Mouse (Mus musculus): ENCODE results near the gene Phf3. TPM values are rescaled to one million over a fixed set of nuclear protein-coding genes. Genes with fewer than 3 reads are reported as not detected.

Phf3 gene
- polyA plus RNA-seq, 1 experiment from 2014 or later, result 48.1 TPM

DNA sequence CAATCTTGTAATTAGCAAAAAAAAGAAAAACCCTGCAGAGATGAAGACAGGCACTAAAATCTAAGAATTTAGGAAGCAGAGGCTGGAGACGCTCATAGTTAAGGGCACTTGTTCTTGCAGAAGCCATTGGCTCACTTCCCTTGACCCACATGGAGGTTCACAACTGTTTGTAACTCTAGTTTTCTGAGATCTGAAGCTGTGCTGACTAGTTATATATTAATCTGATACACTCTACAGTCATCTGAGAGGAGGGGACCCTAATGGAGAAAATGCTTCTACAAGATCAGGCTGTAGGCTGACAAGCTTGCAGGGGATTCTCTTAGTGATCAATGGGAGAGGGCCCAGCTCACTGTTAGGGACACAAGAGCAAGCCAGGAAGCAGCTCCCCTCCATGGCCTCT, 58.1 kb downstream of the Phf3 start:
- Histone ChIP-seq H3K27me3 (no peaks in the 10 kb centered on the region), H3K36me3 (peaks cover 66% of the 10 kb centered on the region), H3K9ac (no peak overlapping the region), H3K4me2 (no peak overlapping the region), H3K27ac (no peak overlapping the region), H3K4me3 (no peak overlapping the region), H3K4me1 (no peaks in the 10 kb centered on the region), H3K9me3 (no peaks in the 10 kb centered on the region)
- no peak for ATAC-seq (ENCODE audit: insufficient number of reproducible peaks, insufficient read depth, low FRiP score, low TSS enrichment, low read depth)
- WGBS, result 98% methylated on average over 1 of the region's 1 CpGs

DNA sequence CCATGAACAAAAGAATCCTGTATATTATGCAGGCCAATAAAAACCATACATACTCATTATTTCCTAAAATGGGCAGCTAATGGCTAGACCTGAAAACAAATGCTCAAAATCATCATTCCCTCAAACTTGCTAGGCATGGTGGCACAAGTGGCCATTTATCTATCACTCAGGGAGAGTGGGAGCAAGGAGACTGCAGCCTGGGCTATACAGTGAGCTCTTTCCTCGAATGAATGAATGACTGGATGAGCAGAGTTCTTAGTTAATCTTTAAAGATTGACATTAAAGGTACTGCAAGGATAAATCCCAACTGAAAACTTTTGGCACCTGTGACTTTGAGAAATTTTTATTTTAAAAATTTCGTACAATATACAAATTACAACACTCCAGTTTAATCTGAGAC, 58.7 kb downstream of the Phf3 start:
- H3K4me2 ChIP-seq, result no peak overlapping the region
- H3K9me3 ChIP-seq, result no peaks in the 10 kb centered on the region
- peaks cover 66% of the 10 kb centered on the region for H3K36me3 ChIP-seq
- ATAC-seq (ENCODE audit: insufficient number of reproducible peaks, insufficient read depth, low FRiP score, low TSS enrichment, low read depth), result no peak
- H3K27ac ChIP-seq, result no peak overlapping the region
- no peaks in the 10 kb centered on the region for H3K27me3 ChIP-seq
- no peak overlapping the region for H3K9ac ChIP-seq
- WGBS, result 93% methylated on average over 2 of the region's 2 CpGs
- no peak overlapping the region for H3K4me3 ChIP-seq
- H3K4me1 ChIP-seq, result no peaks in the 10 kb centered on the region

DNA sequence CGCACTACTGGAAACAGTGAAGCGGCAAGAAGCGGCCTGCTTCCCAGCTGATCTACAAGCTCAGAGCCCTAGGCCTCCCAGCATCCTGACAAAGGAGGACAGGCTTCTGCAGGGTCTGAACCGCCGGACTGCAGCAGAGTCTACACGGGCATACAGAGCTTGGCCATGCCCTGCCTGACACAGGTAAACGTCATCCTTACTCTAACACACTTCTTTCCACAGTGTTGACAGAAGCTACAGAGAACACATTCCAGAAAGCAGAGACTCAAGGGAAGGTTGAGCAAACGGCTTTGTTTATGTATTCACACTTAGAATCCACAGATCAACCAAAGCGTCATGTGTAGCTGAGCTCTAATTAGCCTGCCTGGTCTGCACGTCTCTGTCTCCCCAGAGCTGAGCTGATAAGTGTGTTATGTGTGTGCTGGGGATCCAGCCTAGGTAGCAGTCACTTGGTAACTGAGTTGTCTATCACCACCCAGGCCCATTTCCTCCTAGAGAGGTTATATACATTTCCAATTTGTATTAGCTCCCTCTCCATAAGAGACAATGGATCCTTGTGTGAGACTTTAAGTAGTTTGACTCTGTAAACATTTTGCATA, 65.5 kb downstream of the Phf3 start:
- no peak for ATAC-seq (ENCODE audit: insufficient number of reproducible peaks, insufficient read depth, low FRiP score, low TSS enrichment, low read depth)
- H3K4me1 ChIP-seq, result no peaks in the 10 kb centered on the region
- peaks cover 78% of the 10 kb centered on the region for H3K36me3 ChIP-seq
- no peak overlapping the region for H3K4me2 ChIP-seq
- H3K27me3 ChIP-seq, result no peaks in the 10 kb centered on the region
- no peaks in the 10 kb centered on the region for H3K9me3 ChIP-seq
- no peak overlapping the region for H3K4me3 ChIP-seq
- no peak overlapping the region for H3K27ac ChIP-seq
- 93% methylated on average over 10 of the region's 10 CpGs for WGBS
- H3K9ac ChIP-seq, result no peak overlapping the region

DNA sequence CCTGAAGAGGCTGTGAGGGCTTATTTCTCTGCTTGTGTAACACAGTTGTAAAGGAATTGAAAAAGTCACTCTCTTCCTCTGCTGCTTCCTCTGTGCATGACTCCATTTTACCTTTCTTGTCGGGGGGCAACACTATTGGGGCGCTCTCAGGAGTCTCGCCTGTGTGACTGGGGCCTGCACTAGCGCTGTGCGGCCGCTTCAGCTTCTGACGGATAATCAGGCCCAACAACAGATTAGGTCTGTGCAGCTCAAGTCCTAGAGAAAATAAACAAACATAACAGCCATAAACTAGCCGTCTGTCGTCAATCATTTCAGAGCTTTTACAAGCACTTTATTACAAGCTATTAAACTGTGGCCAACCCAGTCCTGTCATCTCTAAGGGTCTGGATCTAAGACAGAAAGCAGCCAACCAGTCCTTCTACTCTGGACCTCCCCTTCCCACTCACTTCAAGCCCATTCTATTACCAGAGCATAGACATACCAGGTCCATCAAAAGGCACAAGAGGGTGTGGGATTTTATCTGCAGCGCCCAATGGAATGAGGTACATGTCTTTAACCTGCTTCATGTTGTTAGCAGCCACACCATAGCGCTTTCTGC, 67.9 kb downstream of the Phf3 start:
- Histone ChIP-seq H3K27me3 (no peaks in the 10 kb centered on the region), H3K36me3 (peaks cover 66% of the 10 kb centered on the region), H3K9me3 (no peaks in the 10 kb centered on the region), H3K4me1 (no peaks in the 10 kb centered on the region), H3K4me3 (no peak overlapping the region), H3K9ac (no peak overlapping the region), H3K27ac (no peak overlapping the region), H3K4me2 (no peak overlapping the region)
- WGBS, result 94% methylated on average over 11 of the region's 11 CpGs
- ATAC-seq (ENCODE audit: insufficient number of reproducible peaks, insufficient read depth, low FRiP score, low TSS enrichment, low read depth), result no peak

DNA sequence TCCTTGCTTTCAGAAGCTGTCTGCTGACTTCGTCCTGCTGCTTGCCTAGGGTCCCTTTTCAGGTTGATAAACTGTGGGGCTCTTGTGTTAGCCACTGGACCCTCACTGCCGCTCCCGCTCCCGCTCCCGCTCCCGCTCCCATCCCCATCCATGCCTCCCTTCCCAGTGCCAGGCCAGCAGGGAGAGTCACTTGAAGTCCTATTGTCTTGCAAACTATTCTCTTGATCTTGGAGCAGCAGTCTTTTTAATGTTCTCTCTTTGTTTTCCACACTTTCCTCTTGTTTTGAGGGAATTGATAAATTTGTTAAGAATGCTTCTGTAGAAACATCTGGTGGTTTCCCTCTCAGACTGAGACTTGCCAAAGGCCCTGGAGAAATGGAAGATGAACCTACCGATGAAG, 68.8 kb downstream of the Phf3 start:
- H3K4me3 ChIP-seq, result no peak overlapping the region
- WGBS, result 88% methylated on average over 7 of the region's 7 CpGs
- H3K27me3 ChIP-seq, result no peaks in the 10 kb centered on the region
- H3K4me2 ChIP-seq, result no peak overlapping the region
- no peak for ATAC-seq (ENCODE audit: insufficient number of reproducible peaks, insufficient read depth, low FRiP score, low TSS enrichment, low read depth)
- no peak overlapping the region for H3K9ac ChIP-seq
- H3K4me1 ChIP-seq, result no peaks in the 10 kb centered on the region
- no peak overlapping the region for H3K27ac ChIP-seq
- no peaks in the 10 kb centered on the region for H3K9me3 ChIP-seq
- H3K36me3 ChIP-seq, result peaks cover 57% of the 10 kb centered on the region

DNA sequence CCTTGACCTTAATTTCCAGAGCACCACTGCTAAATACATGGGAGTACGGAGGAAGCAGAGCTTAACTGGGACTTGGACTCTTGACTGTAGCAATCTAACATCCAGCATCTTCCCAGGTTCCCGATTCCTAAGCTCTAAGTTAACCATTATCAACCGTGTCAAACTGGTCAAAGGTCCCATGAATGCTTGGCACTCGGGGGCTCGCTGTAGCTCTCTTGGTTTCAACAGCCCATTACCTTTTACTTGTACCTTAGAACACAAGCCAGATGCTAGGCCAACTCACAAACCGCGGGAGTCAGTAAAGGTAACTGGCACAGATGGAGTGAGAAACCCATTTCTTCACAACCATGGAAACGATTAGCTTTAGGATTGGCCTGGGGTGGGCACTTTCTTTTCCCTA, 71.8 kb downstream of the Phf3 start:
- no peak for ATAC-seq (ENCODE audit: insufficient number of reproducible peaks, insufficient read depth, low FRiP score, low TSS enrichment, low read depth)
- Histone ChIP-seq H3K27ac (no peak overlapping the region), H3K36me3 (peaks cover 36% of the 10 kb centered on the region), H3K4me2 (no peak overlapping the region), H3K9ac (no peak overlapping the region), H3K9me3 (no peaks in the 10 kb centered on the region), H3K4me1 (no peaks in the 10 kb centered on the region), H3K4me3 (no peak overlapping the region), H3K27me3 (no peaks in the 10 kb centered on the region)
- WGBS, result 92% methylated on average over 8 of the region's 8 CpGs

DNA sequence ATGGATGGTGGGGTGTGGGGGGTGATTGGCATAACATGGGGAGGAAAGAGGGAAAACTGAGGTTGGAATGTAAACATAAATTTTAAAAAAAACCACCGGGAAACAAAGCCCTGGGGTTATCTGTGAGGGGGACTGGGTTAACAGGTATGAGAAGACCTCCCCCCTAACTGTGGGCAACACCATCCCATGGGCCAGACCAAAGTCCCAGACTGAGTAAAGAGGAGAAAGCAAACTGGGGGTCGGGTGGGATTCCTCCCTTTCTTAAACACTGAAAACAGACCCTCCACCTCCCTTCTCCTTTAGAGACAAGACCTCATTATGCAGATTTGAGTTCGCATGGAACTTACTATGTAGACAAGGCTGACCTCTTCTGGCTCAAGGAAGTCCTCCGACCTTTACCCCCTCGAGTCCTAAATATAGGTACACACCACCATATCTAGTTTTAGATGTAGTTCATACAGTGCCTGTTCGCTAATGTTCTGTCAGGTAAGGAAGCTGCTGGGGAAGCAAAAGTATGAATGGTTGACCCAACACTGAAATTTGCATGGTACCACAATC, 74.4 kb downstream of the Phf3 start:
- H3K4me3 ChIP-seq, result no peak overlapping the region
- ATAC-seq (ENCODE audit: insufficient number of reproducible peaks, insufficient read depth, low FRiP score, low TSS enrichment, low read depth), result no peak

DNA sequence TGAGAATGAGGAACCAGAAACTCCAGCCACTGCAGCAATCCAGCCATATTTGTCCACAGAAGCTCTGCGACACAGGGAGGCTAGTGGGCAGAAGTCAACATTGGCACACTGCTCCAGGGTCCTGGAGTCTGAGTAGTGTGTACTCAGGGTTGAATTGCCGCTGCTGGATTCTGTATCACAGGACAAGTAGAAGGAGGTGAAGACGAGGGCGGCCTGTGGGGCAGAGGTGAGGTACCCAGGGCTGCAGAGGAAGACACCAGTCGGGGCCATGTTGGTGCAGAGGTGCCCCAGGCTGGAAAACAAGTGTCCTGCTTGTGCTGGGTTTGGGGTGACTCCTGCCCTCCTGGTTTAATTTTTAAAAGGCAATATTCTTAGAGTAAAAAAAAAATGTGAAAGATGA, 79.1 kb downstream of the Phf3 start:
- WGBS, result 84% methylated on average over 5 of the region's 5 CpGs
- H3K9ac ChIP-seq, result no peak overlapping the region
- no peak overlapping the region for H3K27ac ChIP-seq
- H3K4me1 ChIP-seq, result peaks cover 14% of the 10 kb centered on the region; the same call in 1 of the 2 replicates
- no peaks in the 10 kb centered on the region for H3K27me3 ChIP-seq
- no peak overlapping the region for H3K4me2 ChIP-seq
- no peak overlapping the region for H3K4me3 ChIP-seq
- no peaks in the 10 kb centered on the region for H3K9me3 ChIP-seq
- ATAC-seq (ENCODE audit: insufficient number of reproducible peaks, insufficient read depth, low FRiP score, low TSS enrichment, low read depth), result no peak
- no peaks in the 10 kb centered on the region for H3K36me3 ChIP-seq

More for the DNA sequence above, 74.4 kb downstream of the Phf3 start:
- Histone ChIP-seq H3K27me3 (no peaks in the 10 kb centered on the region), H3K4me2 (no peak overlapping the region), H3K36me3 (peaks cover 17% of the 10 kb centered on the region), H3K27ac (no peak overlapping the region), H3K9ac (no peak overlapping the region), H3K4me1 (no peaks in the 10 kb centered on the region), H3K9me3 (no peaks in the 10 kb centered on the region)
- WGBS, result 76% methylated on average over 6 of the region's 6 CpGs

DNA sequence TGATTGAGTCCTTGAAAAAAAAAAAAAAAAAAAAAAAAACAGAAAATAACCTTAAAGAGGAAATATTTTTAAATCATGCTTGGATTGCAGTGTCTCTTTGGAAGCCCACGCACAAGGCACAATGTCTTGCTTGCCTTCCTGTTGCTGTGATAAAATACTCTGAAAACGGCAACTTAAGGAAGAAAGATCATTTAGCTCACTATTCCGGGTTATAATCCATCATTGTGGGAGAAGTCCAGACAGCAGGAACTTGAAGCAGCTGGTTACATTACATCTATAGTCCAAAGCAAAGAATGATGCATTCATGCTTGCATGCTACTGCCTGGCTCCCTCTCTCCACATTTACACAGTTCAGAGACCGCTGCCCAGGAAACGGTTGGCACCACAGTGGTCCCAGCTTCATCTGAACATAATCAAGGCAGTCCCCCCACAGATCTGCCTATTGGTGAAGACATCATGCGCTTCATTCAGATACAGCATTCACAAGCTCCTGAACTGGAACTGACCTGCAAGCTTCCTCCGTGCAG, 80.3 kb downstream of the Phf3 start:
- WGBS, result 85% methylated on average over 7 of the region's 7 CpGs
- H3K4me2 ChIP-seq, result no peak overlapping the region
- H3K4me1 ChIP-seq, result peaks cover 14% of the 10 kb centered on the region; the same call in 1 of the 2 replicates
- no peaks in the 10 kb centered on the region for H3K9me3 ChIP-seq
- no peaks in the 10 kb centered on the region for H3K27me3 ChIP-seq
- H3K36me3 ChIP-seq, result no peaks in the 10 kb centered on the region
- H3K4me3 ChIP-seq, result no peak overlapping the region
- no peak overlapping the region for H3K27ac ChIP-seq
- no peak for ATAC-seq (ENCODE audit: insufficient number of reproducible peaks, insufficient read depth, low FRiP score, low TSS enrichment, low read depth)
- H3K9ac ChIP-seq, result no peak overlapping the region

DNA sequence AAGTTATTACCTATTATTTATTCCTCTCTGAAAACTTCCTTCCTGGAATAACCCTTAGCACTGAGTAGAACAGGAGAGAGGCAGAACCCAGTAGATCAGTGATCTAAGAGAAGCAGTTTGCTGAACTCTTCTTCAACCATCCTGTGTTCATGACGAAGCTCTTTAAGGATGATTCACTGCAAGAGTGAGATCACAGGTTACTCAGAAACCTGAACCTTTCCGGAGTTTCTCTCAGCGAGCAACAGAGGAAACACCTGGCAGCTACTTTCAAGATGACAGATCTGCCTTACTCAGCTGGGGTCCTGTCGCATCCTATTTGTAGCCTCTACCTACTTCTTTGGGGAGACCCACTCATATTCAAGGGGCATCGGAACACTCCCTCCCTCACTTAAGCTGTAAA, 80.8 kb downstream of the Phf3 start:
- Histone ChIP-seq H3K4me3 (no peak overlapping the region), H3K4me1 (peaks cover 14% of the 10 kb centered on the region; the same call in 1 of the 2 replicates), H3K27me3 (no peaks in the 10 kb centered on the region), H3K9ac (no peak overlapping the region), H3K9me3 (no peaks in the 10 kb centered on the region), H3K36me3 (no peaks in the 10 kb centered on the region), H3K4me2 (no peak overlapping the region), H3K27ac (no peak overlapping the region)
- ATAC-seq (ENCODE audit: insufficient number of reproducible peaks, insufficient read depth, low FRiP score, low TSS enrichment, low read depth), result no peak
- WGBS, result 55% methylated on average over 5 of the region's 5 CpGs

DNA sequence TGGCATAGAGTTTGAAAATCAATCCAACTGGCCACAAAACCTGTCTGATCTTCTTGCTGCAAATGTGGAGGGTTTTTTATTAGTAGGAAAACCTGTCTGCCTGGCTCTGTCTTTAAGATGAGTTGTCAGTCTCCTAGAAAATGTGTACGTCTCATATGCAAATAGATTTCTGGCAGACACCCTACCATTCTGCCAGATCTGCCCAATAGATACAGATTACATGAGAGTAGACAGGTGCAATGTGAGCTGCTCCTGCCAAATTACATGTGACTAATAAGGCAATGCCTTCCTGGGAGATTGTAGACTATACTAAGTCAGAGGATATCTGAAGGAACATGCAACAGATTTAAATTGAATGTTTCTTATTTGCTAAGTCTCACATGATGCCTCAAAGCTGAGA, 83.5 kb downstream of the Phf3 start:
- Histone ChIP-seq H3K27ac (no peak overlapping the region), H3K4me1 (peaks cover 14% of the 10 kb centered on the region; the same call in 1 of the 2 replicates), H3K4me2 (no peak overlapping the region), H3K36me3 (no peaks in the 10 kb centered on the region), H3K9me3 (no peaks in the 10 kb centered on the region), H3K9ac (no peak overlapping the region), H3K27me3 (no peaks in the 10 kb centered on the region), H3K4me3 (no peak overlapping the region)
- ATAC-seq (ENCODE audit: insufficient number of reproducible peaks, insufficient read depth, low FRiP score, low TSS enrichment, low read depth), result no peak
- 74% methylated on average over 1 of the region's 1 CpGs for WGBS

DNA sequence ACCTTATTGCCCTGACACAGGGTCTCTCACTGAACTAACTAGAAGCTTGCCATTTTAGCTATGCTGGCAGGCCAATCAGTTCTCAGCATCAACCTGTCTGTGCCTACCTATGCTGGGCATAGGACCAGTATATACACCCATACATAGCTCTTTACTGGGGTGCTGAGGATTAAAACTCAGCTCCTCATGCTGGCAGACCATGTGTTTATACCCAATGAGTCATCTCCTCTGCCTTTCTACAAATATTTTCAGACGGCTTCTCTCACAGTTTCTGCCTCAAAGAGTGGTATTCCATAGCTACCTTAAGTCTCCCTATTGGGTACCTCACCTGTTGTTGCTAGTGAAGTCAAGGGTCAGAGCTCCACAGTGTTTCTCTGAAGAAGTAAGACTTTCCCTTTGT, 84.0 kb downstream of the Phf3 start:
- Histone ChIP-seq H3K4me3 (no peak overlapping the region), H3K9me3 (no peaks in the 10 kb centered on the region), H3K4me1 (peaks cover 14% of the 10 kb centered on the region; the same call in 1 of the 2 replicates), H3K27me3 (no peaks in the 10 kb centered on the region), H3K36me3 (no peaks in the 10 kb centered on the region), H3K27ac (no peak overlapping the region), H3K9ac (no peak overlapping the region), H3K4me2 (no peak overlapping the region)
- WGBS, result 71% methylated on average over 1 of the region's 1 CpGs
- no peak for ATAC-seq (ENCODE audit: insufficient number of reproducible peaks, insufficient read depth, low FRiP score, low TSS enrichment, low read depth)

All from embryonic facial prominence, embryonic 13.5 days (tissue).